Mouse (Mus musculus) lung, postnatal 0 days (tissue): Measurements from ENCODE around the gene Tamm41. TPM values are rescaled to one million over a fixed set of nuclear protein-coding genes. Genes with fewer than 3 reads are reported as not detected.

Source experiments
- ATAC-seq: fragments of 200-750 bp; cut with Nextera tagmentation; 2 replicates; pipeline ENCODE4 v1.8.0; 2017; ENCODE audit warnings: moderate library complexity
- DNase-seq: peaks from one replicate; pipeline ENCODE4 v3.0.0-alpha.2; 2016; ENCODE audit warnings: low spot score
- H3K27ac ChIP-seq: fragments of 300-500 bp; sonication (generic); 2 replicates; pipeline ENCODE4 v1.5.1; 2014; ENCODE audit warnings: antibody characterized with exemption, mild to moderate bottlenecking, low read length, mixed read lengths
- H3K27me3 ChIP-seq: fragments of 300-500 bp; sonication (generic); replicated peaks from 2 replicates; pipeline ENCODE4 v1.6.1; 2014; ENCODE audit warnings: low read length, mixed read lengths; ENCODE audit not compliant: insufficient read depth
- H3K36me3 ChIP-seq: fragments of 300-500 bp; sonication (generic); 2 replicates; pipeline ENCODE4 v1.6.1; 2014; ENCODE audit warnings: low read length, mixed read lengths; ENCODE audit not compliant: insufficient read depth
- H3K4me1 ChIP-seq: fragments of 300-500 bp; sonication (generic); 2 replicates; pipeline ENCODE4 v1.6.1; 2014; ENCODE audit warnings: antibody characterized with exemption, low read depth, low read length, mixed read lengths; ENCODE audit not compliant: insufficient read depth
- H3K4me2 ChIP-seq: fragments of 300-500 bp; sonication (generic); replicated peaks from 2 replicates; pipeline ENCODE4 v1.6.1; 2014; ENCODE audit warnings: low read depth, mild to moderate bottlenecking, low read length, moderate library complexity, mixed read lengths
- H3K4me3 ChIP-seq: fragments of 300-500 bp; sonication (generic); 2 replicates; pipeline ENCODE4 v1.5.1; 2014; ENCODE audit warnings: low read depth, low read length
- H3K9ac ChIP-seq: fragments of 300-500 bp; sonication (generic); replicated peaks from 2 replicates; pipeline ENCODE4 v1.6.1; 2014; ENCODE audit warnings: low read depth, mild to moderate bottlenecking
- H3K9me3 ChIP-seq: fragments of 300-500 bp; sonication (generic); 2 replicates; pipeline ENCODE4 v1.6.1; 2016; ENCODE audit warnings: low read length, mixed read lengths
- CTCF ChIP-seq: IDR thresholded peaks from 2 replicates; pipeline ENCODE4 v1.5.1; 2016; ENCODE audit warnings: antibody characterized with exemption, mild to moderate bottlenecking
- EP300 ChIP-seq: IDR thresholded peaks from 2 replicates; pipeline ENCODE4 v1.6.1; 2016; ENCODE audit warnings: antibody characterized with exemption, mild to moderate bottlenecking, control low read depth
- WGBS: fragments of 180-500 bp; shearing (Covaris S2); extraction: QIAGEN DNeasy Blood & Tissue Kit; methylation state at CpG from one replicate; pipeline ENCODE4 v1.1.7; 2014; 5-methylcytosine and 5-hydroxymethylcytosine counted together
- polyA plus RNA-seq: library from polyadenylated mRNA; unstranded; fragments of >200 nt; fragmentation: Nextera tagmentation; extraction: Ambion mirVana; gene quantifications from 2 replicates; pipeline ENCODE4 v1.2.1, GENCODE M21; 2015

Gene Tamm41
- polyA plus RNA-seq, 1 experiment from 2014 or later, result 27.7 TPM

DNA sequence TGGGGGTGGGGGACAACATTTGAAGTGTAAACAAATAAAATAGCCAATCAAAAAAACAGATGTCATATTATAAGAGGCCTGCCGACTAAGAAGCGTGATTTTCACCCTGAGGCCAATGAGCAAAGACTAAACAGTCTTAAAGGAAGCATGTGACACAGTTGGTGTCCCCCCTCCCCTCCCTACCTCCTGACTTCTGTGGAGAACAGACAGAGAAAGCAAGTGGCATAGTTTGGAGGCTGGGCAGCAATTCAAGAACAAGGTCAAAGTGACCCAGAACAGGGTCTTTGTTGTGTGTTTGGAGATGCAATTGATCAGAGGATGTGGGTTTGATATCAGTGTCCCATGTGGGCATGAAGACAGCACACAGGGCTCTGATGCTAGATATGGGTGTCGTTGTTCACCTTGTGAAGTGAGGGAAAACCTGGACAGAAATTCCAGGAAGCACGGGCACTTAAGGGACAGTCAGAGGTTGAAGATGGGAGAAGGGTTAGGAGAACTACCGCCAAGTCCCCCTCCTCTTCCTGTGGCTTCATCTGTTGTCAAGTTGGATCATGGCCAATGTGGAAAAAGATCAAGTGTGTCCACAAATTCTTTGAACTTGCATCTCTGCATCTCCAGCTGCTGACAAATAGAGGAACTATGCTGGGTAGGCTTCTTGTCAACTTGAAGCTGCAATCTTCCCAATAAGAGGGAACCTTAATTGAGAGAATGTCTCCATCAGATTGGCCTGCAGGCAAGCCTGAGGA, 25.1 kb upstream of the Tamm41 start:
- H3K9ac ChIP-seq, result no peak overlapping the region
- WGBS, result 44% methylated on average over 5 of the region's 5 CpGs

DNA sequence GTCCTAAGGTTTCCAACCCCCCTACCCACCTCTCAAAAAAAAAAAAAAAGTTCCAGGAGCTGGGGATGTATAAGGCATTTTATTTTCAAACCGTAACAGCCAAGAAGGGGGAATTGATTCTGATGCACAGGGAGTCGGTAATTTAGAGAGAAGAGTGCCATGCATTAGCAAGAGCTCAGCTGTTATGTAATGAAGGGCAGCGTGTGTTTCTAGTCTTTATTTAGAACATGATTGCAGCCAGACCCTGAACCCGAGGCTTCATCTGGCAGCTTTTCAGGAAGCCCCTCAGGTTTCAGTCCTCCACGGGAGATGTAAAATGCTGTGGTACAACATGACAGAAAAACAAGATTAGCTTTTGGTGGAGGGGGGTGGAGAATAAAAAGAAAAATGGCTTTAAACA, 21.6 kb upstream of the Tamm41 start:
- H3K4me2 ChIP-seq, result no peak overlapping the region
- no peaks in the 10 kb centered on the region for H3K4me1 ChIP-seq
- ATAC-seq (no peak), DNase-seq (no peak)
- H3K36me3 ChIP-seq, result no peaks in the 10 kb centered on the region
- H3K27ac ChIP-seq, result no peak overlapping the region
- 58% methylated on average over 5 of the region's 5 CpGs for WGBS
- TF ChIP-seq EP300, result no peak
- TF ChIP-seq CTCF, result no peak
- no peak overlapping the region for H3K9ac ChIP-seq
- H3K27me3 ChIP-seq, result no peaks in the 10 kb centered on the region
- no peaks in the 10 kb centered on the region for H3K9me3 ChIP-seq
- no peak overlapping the region for H3K4me3 ChIP-seq

More for the DNA sequence above, 25.1 kb upstream of the Tamm41 start:
- Histone ChIP-seq H3K36me3 (no peaks in the 10 kb centered on the region), H3K27me3 (no peaks in the 10 kb centered on the region), H3K9me3 (no peaks in the 10 kb centered on the region), H3K4me3 (no peak overlapping the region), H3K27ac (no peak overlapping the region), H3K4me2 (no peak overlapping the region), H3K4me1 (no peaks in the 10 kb centered on the region)
- TF ChIP-seq EP300, result no peak
- no peak for TF ChIP-seq CTCF
- no peak for ATAC-seq
- no peak for DNase-seq

DNA sequence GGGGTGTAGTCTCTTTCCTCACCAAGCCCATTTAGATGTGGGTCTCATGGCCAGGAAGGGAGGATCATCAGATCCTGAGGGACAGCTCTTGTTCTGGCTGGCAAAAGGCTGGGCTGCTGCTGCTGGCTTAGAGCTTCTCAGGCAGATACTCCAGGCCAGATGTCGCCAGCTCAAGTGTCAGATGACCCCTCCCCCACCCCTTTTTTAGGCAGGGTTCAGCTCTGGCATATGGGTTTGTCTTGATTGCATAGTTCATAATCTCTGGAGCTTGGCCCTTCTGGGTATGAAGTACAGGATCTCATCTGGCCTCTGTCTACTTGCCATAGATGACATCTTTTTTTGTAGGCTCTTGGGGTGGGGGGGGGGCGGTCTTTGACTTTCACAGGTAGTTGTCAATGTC, 19.0 kb upstream of the Tamm41 start:
- Histone ChIP-seq H3K27me3 (no peaks in the 10 kb centered on the region), H3K4me2 (no peak overlapping the region), H3K4me1 (no peaks in the 10 kb centered on the region), H3K9me3 (no peaks in the 10 kb centered on the region), H3K4me3 (no peak overlapping the region), H3K9ac (no peak overlapping the region), H3K36me3 (no peaks in the 10 kb centered on the region), H3K27ac (no peak overlapping the region)
- WGBS, result 4% methylated on average over 2 of the region's 2 CpGs
- no peak for TF ChIP-seq CTCF
- TF ChIP-seq EP300, result no peak
- no peak for DNase-seq
- no peak for ATAC-seq

DNA sequence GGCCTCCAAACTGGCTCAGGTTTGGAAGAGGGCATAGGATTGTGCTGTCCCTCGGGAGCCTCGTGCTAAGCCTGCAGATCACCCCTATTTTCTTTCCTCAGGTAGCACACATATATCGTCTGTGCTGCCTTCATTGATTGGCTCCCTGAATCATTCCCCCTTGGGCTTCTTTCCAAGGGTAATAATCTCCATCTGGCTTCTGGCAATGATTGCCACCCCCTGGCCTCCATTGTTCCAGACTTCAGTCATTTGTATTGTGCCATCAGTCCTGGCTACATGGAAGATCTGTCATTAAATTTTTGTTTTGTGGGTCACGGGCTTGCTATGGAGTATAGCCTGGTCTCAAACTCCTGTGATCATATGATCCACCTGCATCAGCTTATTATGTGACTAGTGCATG, 17.8 kb upstream of the Tamm41 start:
- Histone ChIP-seq H3K9ac (no peak overlapping the region), H3K27ac (no peak overlapping the region), H3K4me3 (no peak overlapping the region), H3K4me2 (no peak overlapping the region), H3K4me1 (no peaks in the 10 kb centered on the region), H3K9me3 (no peaks in the 10 kb centered on the region), H3K36me3 (no peaks in the 10 kb centered on the region), H3K27me3 (no peaks in the 10 kb centered on the region)
- no peak for ATAC-seq
- 73% methylated on average over 4 of the region's 4 CpGs for WGBS
- no peak for DNase-seq
- TF ChIP-seq EP300, result no peak
- no peak for TF ChIP-seq CTCF

DNA sequence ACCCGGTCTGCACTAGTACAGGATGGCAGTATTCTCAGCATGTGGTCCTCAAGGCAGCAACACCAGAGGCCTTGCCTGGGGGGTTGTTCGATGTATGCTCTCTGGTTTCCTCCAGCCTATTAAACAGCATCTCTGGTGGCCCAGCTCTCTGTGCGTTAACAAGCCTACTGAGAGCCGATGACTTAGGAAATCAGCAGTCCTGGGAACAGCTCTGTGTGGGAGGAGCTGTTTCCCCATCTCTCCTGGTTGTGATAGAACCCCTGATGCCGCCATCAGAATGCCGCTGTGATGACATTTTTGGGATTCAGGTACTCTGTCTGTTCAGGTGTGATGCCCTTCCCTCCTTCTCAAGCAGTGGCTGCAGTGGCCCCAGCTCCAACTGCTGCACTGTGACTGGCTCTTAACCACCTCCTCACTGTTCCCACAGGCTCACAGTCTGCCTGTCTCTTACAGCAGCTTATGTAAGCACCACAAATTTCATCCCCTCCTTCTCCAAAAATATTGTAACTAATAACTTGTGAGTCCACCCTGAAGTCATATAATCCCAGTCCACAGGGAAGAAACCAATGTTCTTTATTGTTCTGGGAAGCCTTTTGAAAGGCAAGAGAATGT, 14.0 kb upstream of the Tamm41 start:
- no peak for DNase-seq
- no peak overlapping the region for H3K4me3 ChIP-seq
- TF ChIP-seq CTCF (no peak), EP300 (no peak)

DNA sequence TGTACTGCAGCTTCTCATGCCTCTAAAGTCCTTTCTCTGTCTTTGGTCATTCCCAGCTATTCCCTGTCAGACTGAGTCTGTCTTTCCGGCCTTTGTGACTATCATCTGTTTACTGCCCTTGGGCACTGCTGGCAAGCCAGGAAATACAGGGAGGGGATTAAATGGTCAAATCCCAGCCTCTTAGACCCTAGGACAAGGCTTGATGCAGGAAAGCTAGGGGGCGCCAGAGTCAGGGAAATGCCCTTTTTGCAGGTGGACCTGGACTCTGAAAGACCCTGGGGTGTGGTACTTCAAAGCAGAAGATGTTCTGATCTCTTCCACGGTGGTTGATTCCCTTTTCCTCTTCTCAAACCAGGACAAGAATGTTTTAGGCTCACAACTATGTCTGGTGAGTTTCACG, 11.3 kb upstream of the Tamm41 start:
- no peaks in the 10 kb centered on the region for H3K4me1 ChIP-seq
- H3K9me3 ChIP-seq, result no peaks in the 10 kb centered on the region
- H3K36me3 ChIP-seq, result no peaks in the 10 kb centered on the region
- no peak overlapping the region for H3K4me3 ChIP-seq
- TF ChIP-seq CTCF, result peak; percentile 69
- no peak for TF ChIP-seq EP300
- WGBS, result 14% methylated on average over 4 of the region's 4 CpGs
- H3K4me2 ChIP-seq, result no peak overlapping the region
- no peak for ATAC-seq
- H3K27ac ChIP-seq, result no peak overlapping the region
- H3K27me3 ChIP-seq, result no peaks in the 10 kb centered on the region
- peak; percentile 11 for DNase-seq
- H3K9ac ChIP-seq, result no peak overlapping the region

More for the DNA sequence above, 14.0 kb upstream of the Tamm41 start:
- H3K36me3 ChIP-seq, result no peaks in the 10 kb centered on the region
- no peak for ATAC-seq
- H3K9ac ChIP-seq, result no peak overlapping the region
- no peaks in the 10 kb centered on the region for H3K27me3 ChIP-seq
- H3K4me2 ChIP-seq, result no peak overlapping the region
- no peaks in the 10 kb centered on the region for H3K4me1 ChIP-seq
- no peak overlapping the region for H3K27ac ChIP-seq
- no peaks in the 10 kb centered on the region for H3K9me3 ChIP-seq
- WGBS, result 64% methylated on average over 6 of the region's 6 CpGs
